Mouse (Mus musculus) midbrain, embryonic 10.5 days (tissue): ENCODE data around the gene Ccdc65. TPM values are rescaled to one million over a fixed set of nuclear protein-coding genes. Genes with fewer than 3 reads are reported as not detected.

Source experiments
- polyA plus RNA-seq: library from polyadenylated mRNA; unstranded; fragments of >200 nt; fragmentation: Nextera tagmentation; extraction: Ambion mirVana; gene quantifications from 2 replicates; pipeline ENCODE4 v1.2.1, GENCODE M21; 2016

The Ccdc65 gene
- polyA plus RNA-seq, 1 experiment from 2014 or later: 1.3 TPM

Other genes with a start within 250 kb of the Ccdc65 start
- not detected in 2 replicates for gene OR5BS1P, start 238.3 kb upstream of the Ccdc65 start, polyA plus RNA-seq
- gene Lalba, start 225.5 kb upstream of the Ccdc65 start, polyA plus RNA-seq: 0.47 TPM in 1 of 2 replicates, not detected in the other
- not detected in 2 replicates for gene Olfr279, start 215.8 kb upstream of the Ccdc65 start, polyA plus RNA-seq
- 139 and 150 TPM in 2 replicates for gene Kansl2, start 173.9 kb upstream of the Ccdc65 start, polyA plus RNA-seq
- 59.0 and 61.3 TPM in 2 replicates for gene Ccnt1, start 137.3 kb upstream of the Ccdc65 start, polyA plus RNA-seq
- 0.43 TPM in 1 of 2 replicates, not detected in the other for gene 4930415O20Rik, start 137.2 kb upstream of the Ccdc65 start, polyA plus RNA-seq
- 11.8 and 12.1 TPM in 2 replicates for gene Adcy6, start 98.1 kb upstream of the Ccdc65 start, polyA plus RNA-seq
- 36.1 and 50.9 TPM in 2 replicates for gene Cacnb3, start 77.4 kb upstream of the Ccdc65 start, polyA plus RNA-seq
- 27.2 and 30.8 TPM in 2 replicates for gene Ddx23, start 45.3 kb upstream of the Ccdc65 start, polyA plus RNA-seq
- 7.1 and 9.8 TPM in 2 replicates for gene Rnd1, start 30.7 kb upstream of the Ccdc65 start, polyA plus RNA-seq
- 15.2 and 16.4 TPM in 2 replicates for gene Fkbp11, start 20.0 kb downstream of the Ccdc65 start, polyA plus RNA-seq
- 41.2 and 43.2 TPM in 2 replicates for gene Arf3, start 55.0 kb downstream of the Ccdc65 start, polyA plus RNA-seq
- 0.14 and 0.24 TPM in 2 replicates for gene Wnt10b, start 69.9 kb downstream of the Ccdc65 start, polyA plus RNA-seq
- gene Wnt1, start 81.7 kb downstream of the Ccdc65 start, polyA plus RNA-seq: 22.0 and 24.0 TPM in 2 replicates
- gene Ddn, start 101.3 kb downstream of the Ccdc65 start, polyA plus RNA-seq: 0.54 and 0.82 TPM in 2 replicates
- gene Prkag1, start 123.3 kb downstream of the Ccdc65 start, polyA plus RNA-seq: 90.4 and 94.9 TPM in 2 replicates
- 9.1 and 10.1 TPM in 2 replicates for gene Kmt2d, start 163.0 kb downstream of the Ccdc65 start, polyA plus RNA-seq
- 19.3 and 23.9 TPM in 2 replicates for gene Rhebl1, start 186.3 kb downstream of the Ccdc65 start, polyA plus RNA-seq
- gene Dhh, start 190.3 kb downstream of the Ccdc65 start, polyA plus RNA-seq: 0.27 and 0.58 TPM in 2 replicates
- 24.7 and 28.6 TPM in 2 replicates for gene Lmbr1l, start 210.0 kb downstream of the Ccdc65 start, polyA plus RNA-seq
- gene Tuba1b, start 226.4 kb downstream of the Ccdc65 start, polyA plus RNA-seq: 2,448 and 2,588 TPM in 2 replicates
- gene Gm49450, start 245.3 kb downstream of the Ccdc65 start, polyA plus RNA-seq: not detected in 2 replicates
- gene Tuba1a, start 245.5 kb downstream of the Ccdc65 start, polyA plus RNA-seq: 4,467 and 6,520 TPM in 2 replicates